Mouse (Mus musculus) heart, embryonic 12.5 days (tissue): ENCODE measurements at regions not wholly inside any gene's neighbourhood (a gene's known extent, or its start where the extent isn't known, plus 50 kb on each side); places are given as distances from the start of the nearest gene placed in this dataset.
A peak's percentile ranks its signal among the peaks of the same experiment; 100 is the strongest.

Experiments used
- ATAC-seq: fragments of 200-750 bp; cut with Nextera tagmentation; 2 replicates; pipeline ENCODE4 v1.8.0; 2017; ENCODE audit warnings: moderate TSS enrichment, moderate library complexity; ENCODE audit not compliant: insufficient number of reproducible peaks, low FRiP score
- H3K27ac ChIP-seq: fragments of 300-500 bp; sonication (generic); 2 replicates; pipeline ENCODE4 v1.5.1; 2016; ENCODE audit warnings: mild to moderate bottlenecking, moderate library complexity; ENCODE audit not compliant: poor library complexity, severe bottlenecking
- H3K27me3 ChIP-seq: fragments of 300-500 bp; sonication (generic); replicated peaks from 2 replicates; pipeline ENCODE4 v1.6.1; 2016; ENCODE audit warnings: mild to moderate bottlenecking, moderate library complexity
- H3K36me3 ChIP-seq: fragments of 300-500 bp; sonication (generic); 2 replicates; pipeline ENCODE4 v1.6.1; 2016; ENCODE audit warnings: mild to moderate bottlenecking, moderate library complexity
- H3K4me1 ChIP-seq: fragments of 300-500 bp; sonication (generic); replicated peaks from 2 replicates; pipeline ENCODE4 v1.6.1; 2016; ENCODE audit warnings: mild to moderate bottlenecking
- H3K4me2 ChIP-seq: fragments of 300-500 bp; sonication (generic); 2 replicates; pipeline ENCODE4 v1.6.1; 2016; ENCODE audit warnings: mild to moderate bottlenecking, moderate library complexity
- H3K4me3 ChIP-seq: fragments of 300-500 bp; sonication (generic); 2 replicates; pipeline ENCODE4 v1.5.1; 2016; ENCODE audit warnings: mild to moderate bottlenecking
- H3K9ac ChIP-seq: fragments of 300-500 bp; sonication (generic); 2 replicates; pipeline ENCODE4 v1.6.1; 2016; ENCODE audit warnings: mild to moderate bottlenecking, moderate library complexity
- H3K9me3 ChIP-seq: fragments of 300-500 bp; sonication (generic); replicated peaks from 2 replicates; pipeline ENCODE4 v1.6.1; 2016; ENCODE audit warnings: mild to moderate bottlenecking, moderate library complexity
- WGBS: fragments of 180-500 bp; shearing (Covaris S2); methylation state at CpG from one replicate; pipeline ENCODE4 v1.1.7; 2016; 5-methylcytosine and 5-hydroxymethylcytosine counted together

DNA sequence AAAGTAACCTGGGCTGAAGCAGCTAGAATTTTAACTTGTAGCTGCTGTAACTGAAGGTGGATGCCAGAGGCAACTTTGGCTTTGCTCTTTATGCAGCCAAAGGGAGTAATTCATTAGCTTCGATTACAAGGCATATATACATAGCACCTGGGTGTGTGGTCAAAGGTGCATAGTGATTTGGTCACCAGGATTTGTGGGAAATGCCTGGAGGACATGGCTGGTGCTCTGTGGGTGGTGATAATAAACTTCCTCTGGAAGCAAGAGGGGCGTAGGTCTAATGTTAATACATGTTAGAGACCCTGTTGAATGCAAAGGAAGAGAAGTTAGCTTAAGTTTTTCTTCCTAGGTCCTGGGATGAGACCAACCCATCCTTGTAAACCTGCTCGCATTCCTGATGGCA lies 139.3 kb upstream of the Osr1 start:
- H3K27me3 ChIP-seq, result no peaks in the 10 kb centered on the region
- H3K27ac ChIP-seq, result no peak overlapping the region
- no peak overlapping the region for H3K4me2 ChIP-seq
- no peak overlapping the region for H3K9ac ChIP-seq
- no peaks in the 10 kb centered on the region for H3K36me3 ChIP-seq
- no peaks in the 10 kb centered on the region for H3K9me3 ChIP-seq
- WGBS, result 72% methylated on average over 3 of the region's 3 CpGs
- H3K4me3 ChIP-seq, result no peak overlapping the region
- no peaks in the 10 kb centered on the region for H3K4me1 ChIP-seq
- no peak for ATAC-seq

DNA sequence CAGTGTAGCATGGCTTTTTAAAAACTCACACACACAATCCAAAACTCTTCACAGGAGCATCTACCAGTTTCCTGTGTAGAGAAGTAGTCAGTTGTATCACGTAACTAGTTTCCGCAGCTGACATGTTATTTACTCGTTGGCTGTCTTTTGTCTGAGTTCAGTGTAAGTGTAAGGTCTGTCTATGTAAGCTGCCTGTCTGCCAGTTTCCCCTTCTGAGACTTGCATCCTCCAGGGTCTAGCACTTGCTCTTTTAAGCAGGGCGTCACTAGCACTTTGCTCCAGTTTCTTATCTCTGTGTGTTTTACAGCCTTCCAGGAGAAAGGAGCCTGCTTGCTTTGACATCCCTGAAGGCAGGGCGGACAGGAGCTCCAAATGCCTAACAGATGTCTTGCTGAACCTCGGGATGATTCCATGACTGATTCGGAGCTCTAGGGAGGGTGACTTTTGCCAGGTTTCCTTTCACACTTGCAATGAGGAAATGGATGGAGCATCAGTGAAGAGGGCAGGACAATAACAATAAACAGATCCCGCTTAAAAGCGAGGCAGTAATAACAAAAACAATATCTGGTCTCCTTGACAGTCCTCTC lies 131.2 kb upstream of the Osr1 start:
- H3K9me3 ChIP-seq, result no peaks in the 10 kb centered on the region
- no peak overlapping the region for H3K4me3 ChIP-seq
- 0 out of 2 replicates have a peak overlapping the region, but pooled peaks have one; percentile 8 for H3K9ac ChIP-seq
- WGBS, result 12% methylated on average over 9 of the region's 9 CpGs
- no peak overlapping the region for H3K27ac ChIP-seq
- H3K27me3 ChIP-seq, result no peaks in the 10 kb centered on the region
- H3K36me3 ChIP-seq, result no peaks in the 10 kb centered on the region
- ATAC-seq, result no peak
- peak overlapping the region; percentile 44 for H3K4me2 ChIP-seq
- peaks cover 7% of the 10 kb centered on the region; the same call in 1 of the 2 replicates for H3K4me1 ChIP-seq

DNA sequence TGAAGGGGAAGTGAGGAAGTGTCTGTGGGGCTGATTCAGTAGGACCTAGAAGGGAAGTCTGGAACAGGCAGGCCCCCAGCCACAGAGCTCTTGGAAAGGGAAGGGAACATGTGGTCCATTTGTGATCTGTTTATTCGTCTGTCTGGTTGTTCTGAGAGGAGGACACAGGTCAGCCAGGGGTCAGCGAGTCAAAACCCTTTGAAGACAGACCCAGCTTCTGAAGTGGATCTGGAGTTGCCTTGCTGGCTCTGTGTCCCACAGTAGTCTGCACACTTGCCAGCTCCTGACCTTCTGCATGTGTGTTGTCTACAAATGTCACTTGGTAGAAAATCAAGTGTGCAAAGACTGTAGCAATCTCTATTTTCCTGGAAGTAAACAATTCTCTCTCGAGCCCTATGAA lies 119.3 kb upstream of the Osr1 start:
- H3K4me1 ChIP-seq, result 0 out of 2 replicates have a peak, but pooled peaks cover 4% of the 10 kb centered on the region
- no peak for ATAC-seq
- H3K4me3 ChIP-seq, result no peak overlapping the region
- H3K36me3 ChIP-seq, result no peaks in the 10 kb centered on the region
- 0 out of 2 replicates have a peak, but pooled peaks cover 2% of the 10 kb centered on the region for H3K9me3 ChIP-seq
- WGBS, result 32% methylated on average over 3 of the region's 3 CpGs
- H3K27me3 ChIP-seq, result no peaks in the 10 kb centered on the region
- no peak overlapping the region for H3K4me2 ChIP-seq
- H3K9ac ChIP-seq, result no peak overlapping the region
- no peak overlapping the region for H3K27ac ChIP-seq

DNA sequence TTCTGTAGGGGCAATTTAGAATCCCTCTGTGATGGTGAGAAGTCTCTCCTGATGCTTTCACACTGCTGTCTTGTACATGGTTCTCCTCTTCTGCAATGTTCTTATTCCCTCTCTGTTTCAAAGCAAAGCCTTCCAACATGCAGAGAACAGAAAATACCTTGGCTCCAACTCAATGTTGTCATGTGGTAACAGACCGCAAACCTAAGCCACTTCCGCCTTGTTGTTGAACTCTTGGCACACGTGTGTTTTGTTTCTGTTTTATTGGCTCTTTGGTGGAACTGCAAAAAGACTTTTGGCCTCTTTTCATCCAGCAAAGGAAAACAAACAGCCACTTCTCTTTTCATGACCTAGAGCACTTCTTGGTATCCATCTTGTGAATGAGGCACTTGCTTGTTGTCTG lies 109.7 kb upstream of the Osr1 start:
- no peak overlapping the region for H3K9ac ChIP-seq
- H3K4me2 ChIP-seq, result no peak overlapping the region
- H3K27ac ChIP-seq, result no peak overlapping the region
- ATAC-seq, result no peak
- no peaks in the 10 kb centered on the region for H3K4me1 ChIP-seq
- H3K36me3 ChIP-seq, result no peaks in the 10 kb centered on the region
- no peaks in the 10 kb centered on the region for H3K27me3 ChIP-seq
- no peak overlapping the region for H3K4me3 ChIP-seq
- WGBS, result 82% methylated on average over 3 of the region's 3 CpGs
- no peaks in the 10 kb centered on the region for H3K9me3 ChIP-seq

DNA sequence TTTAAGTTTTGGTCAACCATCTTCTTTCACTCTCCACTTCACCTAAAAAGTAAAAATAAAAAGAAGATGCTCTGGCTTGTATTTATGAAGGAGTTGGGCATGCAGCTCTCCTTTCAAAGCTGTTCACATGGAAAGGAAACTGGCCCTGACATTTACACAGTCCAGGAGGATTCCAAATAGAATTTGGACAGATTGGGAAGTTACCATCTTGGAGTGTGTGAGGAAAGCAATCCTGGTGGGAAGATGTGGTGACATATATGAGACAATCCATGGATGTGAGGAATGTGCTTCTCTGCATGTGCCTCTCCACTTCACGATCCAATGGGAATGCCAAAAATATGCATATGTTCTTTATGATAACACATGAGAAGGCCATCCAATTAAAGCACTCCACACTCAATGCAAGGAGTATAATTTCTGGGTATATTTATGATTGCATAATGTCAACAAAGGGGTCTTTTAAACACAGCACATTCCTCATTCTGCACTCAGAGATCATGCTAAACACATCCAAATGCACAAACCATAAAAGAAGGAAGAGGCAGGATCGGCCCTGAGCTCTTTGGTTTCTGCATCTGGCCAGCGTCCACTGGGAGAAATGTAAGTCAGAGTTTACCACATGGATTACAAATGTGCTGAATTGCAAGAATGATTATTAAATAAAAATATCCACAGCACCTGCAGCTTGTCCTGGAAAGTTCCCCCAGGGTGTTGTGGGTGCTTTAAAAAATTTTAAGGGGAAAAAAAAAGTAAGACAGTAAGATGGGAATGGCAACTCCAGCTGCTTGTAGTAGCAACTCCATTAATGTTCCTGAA lies 100.1 kb upstream of the Osr1 start:
- no peaks in the 10 kb centered on the region for H3K36me3 ChIP-seq
- ATAC-seq, result no peak
- no peak overlapping the region for H3K27ac ChIP-seq
- H3K4me2 ChIP-seq, result no peak overlapping the region
- no peaks in the 10 kb centered on the region for H3K9me3 ChIP-seq
- no peaks in the 10 kb centered on the region for H3K27me3 ChIP-seq
- no peaks in the 10 kb centered on the region for H3K4me1 ChIP-seq
- 56% methylated on average over 3 of the region's 3 CpGs for WGBS
- H3K9ac ChIP-seq, result no peak overlapping the region
- no peak overlapping the region for H3K4me3 ChIP-seq

DNA sequence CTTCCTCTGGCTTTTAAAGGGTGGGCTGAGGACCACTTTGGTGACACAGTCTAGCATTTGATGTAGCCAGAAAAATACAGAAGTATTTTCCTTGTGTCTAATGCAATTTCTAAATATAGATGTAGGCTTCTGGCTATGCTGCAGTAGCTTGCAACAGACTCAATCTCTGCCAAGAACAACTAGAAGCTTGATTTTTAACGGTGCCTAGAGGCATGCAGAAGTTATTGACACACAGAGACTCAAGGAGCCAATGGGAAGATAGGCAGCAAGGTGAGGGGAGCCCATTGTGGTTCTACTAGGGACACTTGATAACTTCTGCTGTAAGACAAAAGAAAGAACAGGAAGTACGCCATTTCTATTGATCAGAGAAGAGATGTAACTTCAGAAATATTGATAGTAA lies 94.1 kb upstream of the Osr1 start:
- no peak for ATAC-seq
- no peak overlapping the region for H3K4me3 ChIP-seq

DNA sequence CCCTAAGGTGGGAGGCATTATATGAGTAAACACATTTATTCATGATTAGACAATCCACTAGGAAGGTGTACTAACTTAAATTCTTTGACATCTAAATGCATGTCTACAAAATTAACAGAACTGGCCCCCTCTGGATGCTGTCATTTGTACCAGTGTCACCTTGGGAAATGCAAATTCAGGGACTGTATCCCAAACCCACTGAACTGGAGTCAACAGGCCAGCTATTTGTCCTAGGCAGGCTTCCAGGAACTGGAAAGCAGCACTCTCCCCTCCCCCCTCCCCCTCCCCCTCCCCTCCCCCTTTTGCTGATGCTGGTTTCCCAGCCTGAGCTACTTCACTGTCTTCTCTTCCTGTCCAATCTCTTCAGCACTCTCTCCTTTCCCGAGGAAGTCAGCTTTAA lies 91.7 kb upstream of the Osr1 start:
- no peaks in the 10 kb centered on the region for H3K4me1 ChIP-seq
- no peak overlapping the region for H3K4me2 ChIP-seq
- 29% methylated on average over 1 of the region's 1 CpGs for WGBS
- no peaks in the 10 kb centered on the region for H3K27me3 ChIP-seq
- H3K9ac ChIP-seq, result no peak overlapping the region
- H3K9me3 ChIP-seq, result no peaks in the 10 kb centered on the region
- ATAC-seq, result no peak
- H3K36me3 ChIP-seq, result no peaks in the 10 kb centered on the region
- H3K4me3 ChIP-seq, result no peak overlapping the region
- no peak overlapping the region for H3K27ac ChIP-seq

More for the DNA sequence above, 94.1 kb upstream of the Osr1 start:
- Histone ChIP-seq H3K4me2 (no peak overlapping the region), H3K9me3 (no peaks in the 10 kb centered on the region), H3K4me1 (no peaks in the 10 kb centered on the region), H3K27me3 (no peaks in the 10 kb centered on the region), H3K36me3 (no peaks in the 10 kb centered on the region), H3K9ac (no peak overlapping the region), H3K27ac (no peak overlapping the region)
- 59% methylated on average over 2 of the region's 2 CpGs for WGBS

DNA sequence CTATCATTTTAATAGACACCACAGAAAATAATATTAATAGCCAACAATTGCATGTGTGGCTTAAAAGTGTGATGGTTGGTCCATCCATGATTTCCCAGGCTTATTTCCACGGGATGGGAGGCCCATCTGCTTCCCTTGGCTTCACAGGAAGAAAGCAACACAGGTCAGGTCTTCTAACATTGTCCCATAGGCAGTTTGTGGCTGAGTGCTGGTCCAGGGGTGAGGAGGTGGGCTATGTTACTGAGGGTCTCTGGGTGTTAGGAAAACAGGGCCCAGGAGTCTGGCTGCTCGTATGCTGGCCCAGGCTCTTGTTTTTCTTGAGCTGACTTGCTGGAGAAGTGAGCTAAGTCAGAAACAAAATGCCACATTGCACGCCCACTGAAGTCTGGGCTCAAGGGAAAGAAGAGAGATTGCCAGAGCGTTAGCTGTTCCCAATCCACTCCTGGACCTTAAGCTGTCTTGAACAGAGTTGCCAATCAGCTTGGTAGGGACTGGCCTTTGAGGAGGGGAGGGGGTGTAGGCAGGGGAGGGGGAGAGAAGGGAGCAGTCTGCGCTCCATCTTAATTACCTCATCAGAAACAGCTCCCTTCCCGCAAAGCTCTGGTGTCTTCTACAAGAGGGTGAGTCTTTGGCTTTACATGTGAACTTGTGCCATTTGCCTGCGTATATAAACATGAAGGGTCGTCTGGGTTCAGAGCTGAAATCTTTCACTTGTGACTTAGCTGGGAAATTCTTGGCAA lies 82.1 kb upstream of the Osr1 start:
- Histone ChIP-seq H3K36me3 (no peaks in the 10 kb centered on the region), H3K9ac (no peak overlapping the region), H3K9me3 (peaks cover 6% of the 10 kb centered on the region; the same call in 1 of the 2 replicates), H3K27ac (no peak overlapping the region), H3K4me1 (no peaks in the 10 kb centered on the region), H3K27me3 (no peaks in the 10 kb centered on the region), H3K4me3 (no peak overlapping the region), H3K4me2 (no peak overlapping the region)
- ATAC-seq, result no peak
- WGBS, result 56% methylated on average over 8 of the region's 8 CpGs

DNA sequence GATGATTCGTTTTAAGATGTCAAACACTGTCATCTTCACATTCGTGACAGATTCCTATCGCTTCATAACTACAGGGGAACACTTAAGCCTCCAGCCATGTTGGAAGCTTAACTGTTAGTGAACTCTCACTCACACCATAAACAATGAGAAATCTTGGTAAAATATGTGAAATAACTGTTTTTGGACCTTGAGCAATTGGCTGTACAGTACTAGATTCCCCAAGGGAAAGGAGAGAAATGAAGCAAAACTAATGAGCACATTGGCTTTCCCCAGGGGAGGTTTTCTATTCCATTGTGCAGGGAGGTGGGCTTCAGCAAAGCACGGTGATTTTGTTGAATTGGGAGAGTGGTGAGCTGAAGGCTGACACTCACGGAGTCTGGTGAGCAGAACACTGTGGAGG lies 56.0 kb upstream of the Osr1 start:
- Histone ChIP-seq H3K4me1 (no peaks in the 10 kb centered on the region), H3K4me2 (no peak overlapping the region), H3K36me3 (no peaks in the 10 kb centered on the region), H3K9me3 (no peaks in the 10 kb centered on the region), H3K27me3 (no peaks in the 10 kb centered on the region), H3K4me3 (no peak overlapping the region), H3K9ac (no peak overlapping the region), H3K27ac (no peak overlapping the region)
- ATAC-seq, result no peak
- 80% methylated on average over 5 of the region's 5 CpGs for WGBS

DNA sequence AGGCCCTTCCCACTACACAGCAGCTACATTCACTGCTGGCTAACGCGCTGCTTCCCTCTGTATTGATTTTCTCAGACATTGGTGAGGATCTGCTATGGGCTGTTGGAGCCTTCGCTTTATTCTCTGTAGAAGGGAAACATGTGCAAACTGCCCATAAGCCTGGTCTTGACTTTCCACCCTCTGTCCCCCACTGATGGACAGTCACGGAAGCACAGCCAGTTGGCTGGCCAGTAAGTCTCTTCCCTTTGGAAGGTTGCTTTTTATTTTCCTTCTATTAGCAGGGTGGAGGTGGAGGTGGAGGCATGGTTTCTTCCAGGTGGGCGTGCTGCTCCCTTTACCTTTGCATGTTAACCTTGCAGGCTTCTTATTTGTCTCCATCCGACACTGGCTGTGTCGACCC lies 51.1 kb upstream of the Osr1 start:
- Histone ChIP-seq H3K9me3 (no peaks in the 10 kb centered on the region), H3K4me3 (no peak overlapping the region), H3K4me1 (no peaks in the 10 kb centered on the region), H3K27me3 (no peaks in the 10 kb centered on the region), H3K27ac (no peak overlapping the region), H3K4me2 (no peak overlapping the region), H3K36me3 (no peaks in the 10 kb centered on the region), H3K9ac (no peak overlapping the region)
- ATAC-seq, result no peak
- 77% methylated on average over 7 of the region's 7 CpGs for WGBS

DNA sequence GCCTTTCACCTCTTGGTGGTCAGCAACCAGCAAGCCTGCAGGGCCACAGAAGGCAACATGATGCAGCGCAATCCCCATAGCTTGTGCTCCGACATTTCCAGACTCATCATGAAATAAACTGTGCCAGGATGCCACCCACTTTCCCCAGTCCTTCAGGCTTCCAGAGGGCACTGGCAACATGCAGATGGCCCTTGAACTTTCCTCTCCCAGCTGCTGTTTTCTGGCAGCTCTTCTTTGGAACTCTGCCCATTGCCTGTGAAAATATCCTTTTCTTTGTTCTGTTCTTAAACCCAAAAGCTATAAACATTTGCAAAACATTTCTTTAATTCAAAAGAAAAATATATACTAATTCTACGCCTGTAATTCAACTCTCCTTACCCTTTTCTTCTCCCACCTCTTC lies 50.6 kb upstream of the Osr1 start:
- Histone ChIP-seq H3K27me3 (no peaks in the 10 kb centered on the region), H3K9me3 (no peaks in the 10 kb centered on the region), H3K4me3 (no peak overlapping the region), H3K4me2 (no peak overlapping the region), H3K9ac (no peak overlapping the region), H3K27ac (no peak overlapping the region), H3K4me1 (no peaks in the 10 kb centered on the region), H3K36me3 (no peaks in the 10 kb centered on the region)
- no peak for ATAC-seq
- WGBS, result 70% methylated on average over 3 of the region's 3 CpGs
